Mouse (Mus musculus) stomach, embryonic 15.5 days (tissue): ENCODE data around the gene Col26a1. TPM values are rescaled to one million over a fixed set of nuclear protein-coding genes. Genes with fewer than 3 reads are reported as not detected.

Source experiments
- ATAC-seq: fragments of 200-750 bp; cut with Nextera tagmentation; 2 replicates; pipeline ENCODE4 v1.8.0; 2017; ENCODE audit warnings: low read depth, moderate number of reproducible peaks, moderate TSS enrichment; ENCODE audit not compliant: insufficient read depth, low FRiP score
- H3K27ac ChIP-seq: fragments of 300-500 bp; sonication (generic); 2 replicates; pipeline ENCODE4 v1.5.1; 2015; ENCODE audit warnings: mild to moderate bottlenecking, inconsistent platforms
- H3K27me3 ChIP-seq: fragments of 300-500 bp; sonication (generic); replicated peaks from 2 replicates; pipeline ENCODE4 v1.6.1; 2015; ENCODE audit warnings: inconsistent platforms
- H3K36me3 ChIP-seq: fragments of 300-500 bp; sonication (generic); 2 replicates; pipeline ENCODE4 v1.6.1; 2015; ENCODE audit warnings: inconsistent platforms
- H3K4me1 ChIP-seq: fragments of 300-500 bp; sonication (generic); 2 replicates; pipeline ENCODE4 v1.6.1; 2015; ENCODE audit warnings: inconsistent platforms
- H3K4me2 ChIP-seq: fragments of 300-500 bp; sonication (generic); 2 replicates; pipeline ENCODE4 v1.6.1; 2015; ENCODE audit warnings: mild to moderate bottlenecking, inconsistent platforms
- H3K4me3 ChIP-seq: fragments of 300-500 bp; sonication (generic); replicated peaks from 2 replicates; pipeline ENCODE4 v1.5.1; 2015; ENCODE audit warnings: inconsistent platforms
- H3K9ac ChIP-seq: fragments of 300-500 bp; sonication (generic); 2 replicates; pipeline ENCODE4 v1.6.1; 2015; ENCODE audit warnings: inconsistent platforms
- H3K9me3 ChIP-seq: fragments of 300-500 bp; sonication (generic); 2 replicates; pipeline ENCODE4 v1.6.1; 2016; ENCODE audit warnings: inconsistent platforms
- WGBS: fragments of 180-500 bp; shearing (Covaris S2); methylation state at CpG from one replicate; pipeline ENCODE4 v1.1.7; 2015; 5-methylcytosine and 5-hydroxymethylcytosine counted together
- polyA plus RNA-seq: library from polyadenylated mRNA; unstranded; fragments of >200 nt; fragmentation: Nextera tagmentation; extraction: Ambion mirVana; gene quantifications from 2 replicates; pipeline ENCODE4 v1.2.1, GENCODE M21; 2015

Gene Col26a1
- polyA plus RNA-seq, 1 experiment from 2014 or later, result 20.6 TPM

DNA sequence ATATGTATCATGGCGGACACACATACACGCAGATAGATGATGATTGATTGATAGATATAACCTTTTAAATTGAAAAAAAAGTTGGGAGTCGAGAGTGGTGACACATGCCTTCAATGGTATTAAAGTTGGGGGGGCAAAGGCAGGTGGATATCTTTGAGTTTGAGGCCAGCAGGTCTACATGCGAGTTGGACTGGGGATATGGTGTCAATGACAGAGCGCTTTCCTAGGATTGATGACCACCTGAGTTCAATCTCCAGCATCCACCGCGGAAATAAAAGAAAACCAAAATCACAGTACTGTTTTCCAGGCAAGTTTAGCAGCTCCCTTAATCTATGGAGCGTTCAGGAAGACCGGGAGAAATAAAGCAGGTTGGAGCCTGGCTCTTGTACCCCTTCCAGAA, 24.6 kb upstream of the Col26a1 start:
- H3K4me2 ChIP-seq, result peak overlapping the region; percentile 69
- H3K27me3 ChIP-seq, result no peaks in the 10 kb centered on the region
- H3K4me1 ChIP-seq, result peaks cover 6% of the 10 kb centered on the region; the same call in 1 of the 2 replicates
- WGBS, result 36% methylated on average over 9 of the region's 9 CpGs
- peak; percentile 7; the same call in 1 of the 2 replicates for ATAC-seq
- H3K36me3 ChIP-seq, result peaks cover 4% of the 10 kb centered on the region; the same call in 1 of the 2 replicates
- no peak overlapping the region for H3K27ac ChIP-seq
- H3K9ac ChIP-seq, result no peak overlapping the region
- H3K4me3 ChIP-seq, result peak overlapping the region; percentile 70
- no peaks in the 10 kb centered on the region for H3K9me3 ChIP-seq

DNA sequence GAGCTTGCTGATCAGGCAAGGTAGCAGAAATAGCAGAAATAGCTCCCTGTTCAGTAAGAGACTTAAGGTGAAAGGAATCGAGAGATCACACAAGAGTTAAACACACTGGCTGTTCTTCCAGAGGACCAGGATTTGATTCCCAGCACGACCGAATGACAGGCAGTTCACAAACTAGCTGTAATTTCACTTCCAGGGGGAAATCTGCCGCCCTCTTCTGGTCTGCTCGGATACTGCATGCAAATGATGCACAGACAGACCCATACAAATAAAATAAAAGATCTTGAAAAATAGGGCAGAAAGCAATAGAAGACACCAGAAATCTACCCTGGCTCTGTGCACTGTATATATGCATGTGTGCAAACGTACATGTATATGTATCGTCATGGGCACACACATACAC, 22.6 kb upstream of the Col26a1 start:
- 53% methylated on average over 7 of the region's 7 CpGs for WGBS
- Histone ChIP-seq H3K27me3 (no peaks in the 10 kb centered on the region), H3K27ac (no peak overlapping the region), H3K36me3 (no peaks in the 10 kb centered on the region), H3K4me1 (peaks cover 6% of the 10 kb centered on the region; the same call in 1 of the 2 replicates), H3K9me3 (no peaks in the 10 kb centered on the region), H3K4me3 (no peak overlapping the region), H3K4me2 (no peak overlapping the region), H3K9ac (no peak overlapping the region)
- ATAC-seq, result no peak

DNA sequence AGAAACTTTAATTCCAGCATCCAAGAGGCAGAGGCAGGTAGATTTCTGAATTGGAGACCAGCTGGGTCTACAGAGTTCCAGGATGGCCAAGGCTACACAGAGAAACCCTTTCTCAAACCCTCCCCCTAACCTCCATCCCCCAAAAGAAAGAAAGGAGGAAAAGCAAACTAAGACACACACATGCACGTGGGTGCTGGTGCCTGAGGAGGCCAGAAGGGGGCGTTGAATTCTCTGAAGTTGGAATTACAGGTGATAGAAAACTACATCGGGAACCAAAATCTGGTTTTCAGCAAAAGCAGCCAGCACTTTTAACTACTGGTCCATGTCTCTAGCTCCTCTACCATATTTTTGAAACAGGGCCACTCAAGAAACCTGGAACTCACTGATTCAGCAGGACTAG, 21.6 kb upstream of the Col26a1 start:
- no peak for ATAC-seq

DNA sequence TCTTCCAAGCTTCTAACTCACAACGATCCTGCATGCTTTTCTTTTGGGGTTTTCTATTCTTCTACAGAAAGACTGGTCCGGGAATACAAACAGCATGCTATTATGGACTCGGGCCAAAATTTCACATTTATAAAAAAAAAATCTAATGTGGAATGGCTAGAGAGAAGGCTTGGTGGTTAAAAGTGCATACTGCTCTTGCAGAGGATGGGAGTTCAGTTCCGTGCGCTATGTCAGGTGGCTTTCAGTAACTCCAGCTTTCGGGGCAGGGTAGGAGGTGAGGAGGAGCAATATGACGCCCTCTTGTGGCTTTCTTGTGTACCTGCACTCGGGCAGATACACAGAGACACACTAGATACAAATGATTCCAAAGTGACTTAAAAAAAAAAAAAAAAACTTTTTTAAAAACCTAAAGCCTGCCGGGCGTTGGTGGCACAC, 12.5 kb upstream of the Col26a1 start:
- ATAC-seq, result no peak
- Histone ChIP-seq H3K4me2 (peak overlapping the region; percentile 21; the same call in 1 of the 2 replicates), H3K9ac (no peak overlapping the region), H3K36me3 (no peaks in the 10 kb centered on the region), H3K27me3 (no peaks in the 10 kb centered on the region), H3K9me3 (no peaks in the 10 kb centered on the region), H3K4me1 (peaks cover 7% of the 10 kb centered on the region; the same call in 1 of the 2 replicates), H3K27ac (no peak overlapping the region), H3K4me3 (no peak overlapping the region)
- WGBS, result 44% methylated on average over 10 of the region's 10 CpGs

More for the DNA sequence above, 21.6 kb upstream of the Col26a1 start:
- Histone ChIP-seq H3K4me3 (no peak overlapping the region), H3K4me1 (peaks cover 6% of the 10 kb centered on the region; the same call in 1 of the 2 replicates), H3K27me3 (no peaks in the 10 kb centered on the region), H3K36me3 (no peaks in the 10 kb centered on the region), H3K4me2 (no peak overlapping the region), H3K9me3 (no peaks in the 10 kb centered on the region), H3K27ac (no peak overlapping the region), H3K9ac (no peak overlapping the region)
- 47% methylated on average over 3 of the region's 3 CpGs for WGBS

DNA sequence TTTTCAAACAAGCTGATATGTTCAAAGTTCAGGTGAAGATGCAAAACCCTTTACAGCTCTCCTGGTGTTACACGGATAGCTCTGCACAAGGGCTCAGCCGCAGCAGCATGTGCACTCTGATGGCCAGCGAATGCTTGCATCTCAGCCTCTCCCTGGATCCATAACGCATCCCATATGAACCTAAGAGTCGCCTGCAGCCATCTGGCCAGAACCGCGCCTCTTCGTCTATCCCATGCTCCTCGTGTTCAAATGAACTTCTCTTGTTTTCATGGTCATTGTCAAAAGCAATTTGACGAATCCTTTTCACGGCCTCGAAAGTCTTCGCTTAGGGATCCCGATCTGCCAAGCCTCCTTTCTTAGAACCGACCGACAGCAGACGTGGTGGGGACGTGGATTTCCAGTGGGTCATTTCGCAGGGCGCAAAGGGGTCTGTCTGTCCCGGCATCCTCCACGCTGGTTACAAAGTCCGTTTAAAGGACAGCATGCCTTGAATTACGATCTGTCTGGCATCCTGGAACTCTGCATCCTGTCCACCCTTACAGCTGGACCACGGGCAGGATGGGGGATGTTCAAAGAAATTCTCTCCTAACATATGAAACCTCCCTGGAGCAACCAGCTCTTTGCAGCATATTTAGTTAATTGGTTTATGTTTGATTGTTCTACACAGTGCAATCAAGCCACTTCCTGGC, 12.0 kb upstream of the Col26a1 start:
- Histone ChIP-seq H3K4me3 (no peak overlapping the region), H3K36me3 (no peaks in the 10 kb centered on the region), H3K4me1 (peaks cover 7% of the 10 kb centered on the region; the same call in 1 of the 2 replicates), H3K9me3 (no peaks in the 10 kb centered on the region), H3K9ac (no peak overlapping the region), H3K27ac (no peak overlapping the region), H3K27me3 (no peaks in the 10 kb centered on the region), H3K4me2 (peak overlapping the region; percentile 21; the same call in 1 of the 2 replicates)
- WGBS, result 51% methylated on average over 25 of the region's 25 CpGs
- ATAC-seq, result no peak

DNA sequence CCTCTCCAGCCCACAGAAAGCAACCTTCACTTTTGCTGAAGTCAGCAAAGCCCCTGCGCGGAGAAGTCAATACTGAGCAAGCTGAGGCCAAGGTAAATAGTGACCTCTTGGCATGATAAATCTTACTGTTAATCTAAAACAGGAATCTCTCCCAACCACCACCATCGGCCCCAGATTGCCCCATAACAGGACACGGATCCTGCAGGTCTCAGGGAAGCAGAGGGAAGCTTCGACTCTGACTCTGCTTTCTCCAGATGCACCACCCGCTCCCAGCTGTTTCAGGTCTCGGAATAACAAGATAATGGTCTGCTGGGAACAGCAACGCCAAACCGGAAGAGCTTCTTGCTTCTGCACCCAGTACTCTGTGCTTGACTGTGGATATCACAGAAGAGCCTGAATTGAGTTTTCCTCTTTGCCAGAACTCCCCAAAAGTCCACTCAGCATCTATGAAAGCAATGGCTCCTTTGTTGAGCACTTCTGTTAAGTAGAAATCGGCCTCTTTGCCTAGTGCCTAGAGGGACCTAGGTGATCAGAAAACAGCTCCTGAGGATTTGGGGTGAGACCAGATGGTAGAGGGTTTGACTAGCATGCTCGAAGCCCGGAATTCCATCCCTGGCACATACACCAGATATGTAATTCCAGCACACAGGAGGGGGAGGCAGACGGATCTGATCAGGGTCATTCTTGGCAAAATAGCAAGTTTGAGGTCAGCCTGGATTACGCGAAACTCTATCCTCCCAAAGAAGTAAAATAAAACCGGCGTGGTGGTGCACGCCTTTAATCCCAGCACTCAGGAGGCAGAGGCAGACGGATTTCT, 5.7 kb upstream of the Col26a1 start:
- Histone ChIP-seq H3K9ac (no peak overlapping the region), H3K4me3 (no peak overlapping the region), H3K27me3 (peaks cover 4% of the 10 kb centered on the region; the same call in 1 of the 2 replicates), H3K27ac (peak overlapping the region; percentile 51; the same call in 1 of the 2 replicates), H3K4me1 (no peaks in the 10 kb centered on the region), H3K9me3 (no peaks in the 10 kb centered on the region), H3K4me2 (peak overlapping the region; percentile 22; the same call in 1 of the 2 replicates), H3K36me3 (no peaks in the 10 kb centered on the region)
- no peak for ATAC-seq
- WGBS, result 47% methylated on average over 19 of the region's 19 CpGs

DNA sequence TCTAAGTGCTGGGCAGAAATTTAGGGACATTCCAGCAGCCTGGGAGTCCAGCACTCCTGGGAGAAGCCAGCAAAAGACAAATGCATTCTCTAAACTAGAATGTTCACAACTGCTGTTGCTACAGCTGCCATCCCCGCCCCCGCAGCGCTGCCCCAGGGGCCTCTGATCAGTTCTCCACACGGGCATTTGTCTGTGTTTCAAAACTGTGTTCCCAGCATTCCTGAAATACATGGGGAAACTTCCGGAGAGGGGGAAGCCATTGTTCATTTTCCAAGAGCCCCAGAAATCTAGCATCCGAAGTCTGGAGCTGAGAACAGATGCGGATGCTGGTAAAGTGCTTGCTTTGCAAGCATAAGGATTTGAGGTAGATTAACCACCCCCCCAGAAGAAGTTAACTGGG, 3.9 kb upstream of the Col26a1 start:
- WGBS, result 27% methylated on average over 7 of the region's 7 CpGs
- Histone ChIP-seq H3K27me3 (peaks cover 21% of the 10 kb centered on the region), H3K27ac (no peak overlapping the region), H3K36me3 (no peaks in the 10 kb centered on the region), H3K4me1 (peaks cover 3% of the 10 kb centered on the region; the same call in 1 of the 2 replicates), H3K4me3 (no peak overlapping the region), H3K4me2 (no peak overlapping the region), H3K9ac (no peak overlapping the region), H3K9me3 (no peaks in the 10 kb centered on the region)
- ATAC-seq, result no peak

DNA sequence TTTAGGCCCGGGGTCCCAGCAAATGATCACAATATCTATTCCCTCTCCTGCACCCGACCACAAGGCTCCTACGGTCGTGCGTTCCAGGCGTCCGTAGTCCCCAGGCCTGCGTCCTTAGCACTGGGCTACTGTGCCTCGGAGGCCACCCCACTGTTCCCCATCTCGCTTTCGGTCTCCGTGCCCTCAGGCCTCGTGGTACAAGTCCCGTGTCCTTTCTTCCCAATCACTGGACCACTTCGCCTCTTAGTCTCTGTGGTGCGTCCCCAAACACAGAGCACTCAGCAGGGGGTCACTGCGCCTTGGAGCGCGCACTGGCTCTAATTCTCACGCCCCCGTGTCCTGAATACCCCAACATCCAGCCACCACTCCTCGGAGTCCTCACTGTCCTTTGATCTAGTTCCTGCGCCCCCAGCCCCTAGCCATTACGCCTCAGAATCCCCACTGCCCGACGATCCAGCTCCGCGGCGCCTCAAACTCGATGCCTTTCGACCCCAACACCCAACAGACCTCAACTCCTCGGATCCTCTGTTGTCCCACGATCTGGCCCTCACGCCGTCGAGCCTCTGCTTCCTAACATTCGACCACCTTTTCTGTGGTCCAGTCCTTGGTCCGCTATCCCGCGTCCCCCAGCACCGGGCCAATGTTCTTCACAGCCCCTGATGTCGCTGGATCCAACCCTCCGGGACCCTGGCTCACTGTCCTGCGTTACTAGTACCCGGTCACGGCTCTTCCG, 788 bp downstream of the Col26a1 start:
- Histone ChIP-seq H3K4me2 (peak overlapping the region; percentile 82), H3K27me3 (peaks cover 26% of the 10 kb centered on the region), H3K4me1 (peaks cover 8% of the 10 kb centered on the region; the same call in 1 of the 2 replicates), H3K9me3 (no peaks in the 10 kb centered on the region), H3K9ac (peak overlapping the region; percentile 48), H3K27ac (no peak overlapping the region), H3K4me3 (peak overlapping the region; percentile 49), H3K36me3 (no peaks in the 10 kb centered on the region)
- no peak for ATAC-seq
- 3% methylated on average over 47 of the region's 47 CpGs for WGBS

DNA sequence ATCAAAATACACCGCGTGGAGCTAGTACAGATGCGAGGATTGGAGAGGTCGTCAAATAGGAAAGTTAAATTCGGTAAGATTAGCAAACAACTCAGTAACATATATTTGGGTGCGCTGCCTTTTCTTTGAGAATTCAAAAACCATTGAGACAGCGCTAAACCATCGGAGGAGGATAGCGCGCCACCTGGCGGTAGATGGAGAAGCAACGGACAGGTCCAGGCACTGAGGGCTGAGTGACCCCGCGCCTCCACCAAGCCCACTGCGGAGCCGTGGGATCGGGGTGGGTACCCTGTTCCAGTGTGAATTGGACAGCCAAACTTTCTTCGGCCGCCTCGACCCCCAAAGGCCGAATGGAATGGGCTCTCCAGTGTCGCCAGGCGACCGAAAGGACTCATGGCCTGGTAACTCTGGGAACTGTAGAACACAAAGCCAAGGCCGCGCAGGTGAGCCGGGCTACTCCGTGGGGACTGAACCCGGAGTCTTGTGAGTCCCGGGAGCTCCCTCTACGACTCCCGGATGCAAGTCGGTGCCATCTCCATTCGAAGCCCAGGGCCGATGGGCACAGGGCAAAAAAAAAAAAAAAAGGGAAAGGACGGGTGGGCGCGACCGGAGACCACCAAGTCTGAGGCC, 1.5 kb downstream of the Col26a1 start:
- Histone ChIP-seq H3K27me3 (peaks cover 26% of the 10 kb centered on the region), H3K4me3 (peak overlapping the region; percentile 49), H3K4me2 (peak overlapping the region; percentile 82), H3K27ac (no peak overlapping the region), H3K9me3 (no peaks in the 10 kb centered on the region), H3K9ac (peak overlapping the region; percentile 29; the same call in 1 of the 2 replicates), H3K4me1 (peaks cover 8% of the 10 kb centered on the region; the same call in 1 of the 2 replicates), H3K36me3 (no peaks in the 10 kb centered on the region)
- 5% methylated on average over 39 of the region's 39 CpGs for WGBS
- ATAC-seq, result no peak

DNA sequence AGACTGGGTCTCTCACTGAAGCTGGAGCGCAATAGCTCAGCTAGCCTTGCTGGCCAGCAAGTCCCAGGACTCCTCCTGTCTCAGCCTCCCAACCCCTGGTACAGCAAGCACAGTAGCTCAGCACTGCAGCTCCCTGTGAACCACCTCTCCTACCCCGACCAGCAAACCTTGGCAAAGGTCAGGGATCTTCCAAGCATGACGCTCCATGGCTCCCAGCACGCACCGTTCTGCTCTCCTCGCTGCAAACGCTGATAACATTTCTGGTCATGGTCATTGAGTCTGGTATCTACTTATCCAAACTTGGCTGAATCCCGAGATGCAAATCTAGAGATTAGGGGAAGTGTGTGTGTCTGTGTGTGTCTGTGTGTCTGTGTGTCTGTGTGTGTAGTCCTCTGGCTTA, 2.9 kb downstream of the Col26a1 start:
- no peak overlapping the region for H3K9ac ChIP-seq
- H3K27ac ChIP-seq, result no peak overlapping the region
- H3K4me2 ChIP-seq, result no peak overlapping the region
- H3K27me3 ChIP-seq, result peaks cover 26% of the 10 kb centered on the region
- H3K36me3 ChIP-seq, result no peaks in the 10 kb centered on the region
- no peak overlapping the region for H3K4me3 ChIP-seq
- WGBS, result 78% methylated on average over 8 of the region's 8 CpGs
- no peak for ATAC-seq
- peaks cover 8% of the 10 kb centered on the region; the same call in 1 of the 2 replicates for H3K4me1 ChIP-seq
- no peaks in the 10 kb centered on the region for H3K9me3 ChIP-seq

DNA sequence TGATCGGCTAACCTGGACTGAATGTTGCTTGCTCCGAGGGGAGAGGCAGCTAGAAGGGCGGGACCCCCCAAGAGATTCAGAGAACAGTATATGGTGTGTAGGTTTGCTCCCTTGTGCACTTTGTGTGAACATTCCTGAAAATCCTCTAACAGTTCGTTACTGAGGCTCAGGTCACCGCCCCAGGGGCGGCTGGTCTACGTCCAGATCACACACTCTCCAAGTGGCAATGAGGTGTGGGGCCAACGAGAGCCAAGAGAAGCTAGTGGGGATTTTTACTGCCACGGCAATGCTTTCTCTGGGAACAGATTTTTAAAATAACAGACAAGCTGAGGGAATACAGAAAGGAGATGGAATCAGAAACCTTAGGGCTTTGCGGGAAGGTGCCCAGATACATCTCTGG, 8.7 kb downstream of the Col26a1 start:
- Histone ChIP-seq H3K4me1 (no peaks in the 10 kb centered on the region; the same call in 1 of the 2 replicates), H3K9ac (no peak overlapping the region), H3K9me3 (no peaks in the 10 kb centered on the region), H3K27me3 (no peaks in the 10 kb centered on the region), H3K4me3 (no peak overlapping the region), H3K27ac (no peak overlapping the region), H3K36me3 (no peaks in the 10 kb centered on the region), H3K4me2 (no peak overlapping the region)
- WGBS, result 63% methylated on average over 10 of the region's 10 CpGs
- ATAC-seq, result no peak
